Mouse (Mus musculus): ENCODE data around the gene Gm10282.

GRCm38 (mm10) chr8:72319397-72319796, 14.3 kb upstream of the Gm10282 start:
- TF ChIP-seq CTCF (conservative IDR thresholded peaks at IDR 0.05; ENCODE audit: low read length) (no peak), NANOG (IDR thresholded peaks at IDR 0.05; ENCODE audit: borderline replicate concordance, low read length) (no peak)

All from E14TG2a.4 (cell line).